8 mouse cellular contexts compared by ENCODE assay signal in the genomic region with DNA sequence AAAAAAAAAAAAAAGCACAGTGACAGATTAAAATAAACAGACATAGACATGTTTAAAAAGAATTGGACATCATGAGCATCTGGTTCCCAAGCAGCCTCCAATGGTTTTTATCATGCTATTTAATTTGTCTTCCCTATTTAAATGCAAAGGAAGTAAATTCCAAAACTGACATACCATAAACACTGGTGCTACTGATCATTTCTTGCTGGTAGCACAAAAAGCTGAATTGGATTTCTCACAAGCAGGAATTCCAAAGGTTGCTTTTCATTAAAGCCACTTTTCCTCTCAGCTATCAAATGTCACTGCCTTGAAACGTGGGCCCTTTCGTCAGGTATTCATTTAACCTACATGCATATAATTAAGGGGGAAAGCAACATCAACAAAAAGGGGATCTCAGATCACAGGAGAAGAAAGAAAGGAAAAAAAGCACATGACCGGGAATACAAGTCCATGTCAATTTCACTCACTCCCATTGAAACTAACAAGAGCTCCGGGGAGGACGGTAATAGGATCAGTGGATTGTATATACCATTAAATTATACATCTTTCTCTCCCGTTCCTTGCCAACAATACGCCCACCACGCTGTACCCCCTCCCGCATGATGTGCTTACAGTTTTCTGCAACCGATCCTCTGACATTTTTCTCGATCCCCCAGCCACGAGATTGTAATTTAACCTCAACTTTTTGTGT. TPM values are rescaled to one million over a fixed set of nuclear protein-coding genes. Genes with fewer than 3 reads are reported as not detected.
DNase-seq lines count a peak whose midpoint lies in the region; ATAC-seq and TF ChIP-seq lines count a peak whose summit lies in the region.

No protein-coding gene starts in this region.

- H3K27ac ChIP-seq in spleen, adult 2 months (ENCODE audit: insufficient read depth, low read length) = no peak overlapping the region
- H3K27ac ChIP-seq in liver, embryonic 15.5 days (replicated peaks) = no peak overlapping the region

- peak overlapping the region; percentile 49 for H3K4me2 ChIP-seq in liver, embryonic 15.5 days

- TF ChIP-seq POLR2A in spleen, adult 2 months (IDR thresholded peaks at IDR 0.05; ENCODE audit: low read depth, low read length) = no peak

- no peak overlapping the region for H3K9ac ChIP-seq in liver, embryonic 15.5 days

- peak; percentile 29 for DNase-seq in adrenal gland, adult 2 months
- DNase-seq in adrenal gland, postnatal 14 days = no peak
- DNase-seq in spleen, adult 2 months (ENCODE audit: low read depth in 1 of 2, low spot score in 2 of 2) = no peak
- no peak for DNase-seq in spleen, postnatal 14 days (ENCODE audit: low spot score in 2 of 2)
- no peak for DNase-seq in T-cell, adult 2 months (ENCODE audit: low spot score)
- no peak for DNase-seq in spleen, postnatal 36 days (ENCODE audit: low spot score in 2 of 2)
- DNase-seq in cerebellum, adult 8-10 months = no peak

- no peak for ATAC-seq in liver, embryonic 15.5 days (ENCODE audit: insufficient read depth)

- 9% methylated on average over 12 of the region's 12 CpGs for WGBS in spleen, adult 2 months
- WGBS in liver, embryonic 15.5 days (ENCODE audit: insufficient replicate concordance) = 2% methylated on average over 12 of the region's 12 CpGs

- no peaks in the 10 kb centered on the region for H3K4me1 ChIP-seq in spleen, adult 2 months (ENCODE audit: control insufficient read depth, insufficient read depth, insufficient read length)
- H3K4me1 ChIP-seq in liver, embryonic 15.5 days (replicated peaks) = no peaks in the 10 kb centered on the region

- H3K27me3 ChIP-seq in spleen, adult 2 months (ENCODE audit: control insufficient read depth, insufficient read depth, low read length) = peaks cover 3% of the 10 kb centered on the region; the same call in 1 of the 2 replicates
- H3K27me3 ChIP-seq in liver, embryonic 15.5 days = peaks cover 31% of the 10 kb centered on the region

- no peak for TF ChIP-seq CTCF in spleen, adult 2 months (IDR thresholded peaks at IDR 0.05; ENCODE audit: extremely low read depth, insufficient read depth, insufficient read length, insufficient replicate concordance)

- H3K36me3 ChIP-seq in spleen, adult 2 months (ENCODE audit: control insufficient read depth, insufficient read depth, low read length) = no peaks in the 10 kb centered on the region
- H3K36me3 ChIP-seq in liver, embryonic 15.5 days (replicated peaks) = no peaks in the 10 kb centered on the region

- H3K4me3 ChIP-seq in spleen, adult 2 months (ENCODE audit: extremely low read depth, insufficient read depth, insufficient read length) = peak overlapping the region; percentile 1; the same call in 1 of the 2 replicates
- peak overlapping the region; percentile 55 for H3K4me3 ChIP-seq in liver, embryonic 15.5 days (replicated peaks)

- no peaks in the 10 kb centered on the region for H3K9me3 ChIP-seq in liver, embryonic 15.5 days (replicated peaks)

RNA-seq across cellular contexts. Expression of gene Fign, which starts 1.0 kb away (rescaled TPM):
- 1 to 10 TPM; 3.6 to 6.8 TPM for total RNA-seq in adrenal gland, adult 2 months (2021)
- 2.3 and 2.9 TPM in 2 replicates for polyA plus RNA-seq in adrenal gland, adult 2 months (2012; rRNA removed)
- 3.8 and 5.2 TPM in 2 replicates for total RNA-seq in adrenal gland, postnatal 14 days (2021)
- 0.37 and 0.45 TPM in 2 replicates for polyA plus RNA-seq in spleen, adult 2 months (2012; rRNA removed)
- polyA plus RNA-seq in liver, embryonic 15.5 days (2015; fragmentation: Nextera tagmentation; extraction: Ambion mirVana) = 2.2 and 2.8 TPM in 2 replicates
